Comparison of ENCODE assay signal across 9 mouse cellular contexts in genomic region chr7:54734039-54734438, GRCm38 (mm10).
DNase-seq lines count a peak whose midpoint lies in the region; ATAC-seq and TF ChIP-seq lines count a peak whose summit lies in the region.
"Had no signal": no experiment of that assay in that cellular context is flagged by ENCODE, and none has a peak within 500 bp of the region (broad histone marks: within the 10 kb centered on the region; RNA-seq: fewer than 3 reads in every experiment).

No protein-coding gene starts in this region.

- H3K9me3 ChIP-seq in liver, postnatal 0 days (ENCODE audit: low read length), result no peaks in the 10 kb centered on the region
- H3K9me3 ChIP-seq in liver, embryonic 12.5 days (replicated peaks), result no peaks in the 10 kb centered on the region
- H3K9me3 ChIP-seq in midbrain, embryonic 11.5 days (ENCODE audit: control insufficient read depth, low read length), result no peaks in the 10 kb centered on the region
- H3K9me3 ChIP-seq: limb, embryonic 15.5 days had no signal

- no peaks in the 10 kb centered on the region for H3K27me3 ChIP-seq in liver, postnatal 0 days (ENCODE audit: insufficient read depth, low read length)
- H3K27me3 ChIP-seq in liver, embryonic 12.5 days (replicated peaks), result no peaks in the 10 kb centered on the region
- no peaks in the 10 kb centered on the region for H3K27me3 ChIP-seq in midbrain, embryonic 11.5 days (ENCODE audit: control insufficient read depth, insufficient read depth, low read length)
- H3K27me3 ChIP-seq: limb, embryonic 15.5 days had no signal

- H3K4me3 ChIP-seq in liver, postnatal 0 days (ENCODE audit: low read depth, low read length), result no peak overlapping the region
- H3K4me3 ChIP-seq in liver, embryonic 12.5 days, result no peak overlapping the region
- no peak overlapping the region for H3K4me3 ChIP-seq in midbrain, embryonic 11.5 days (ENCODE audit: low read depth, low read length)
- H3K4me3 ChIP-seq: limb, embryonic 15.5 days had no signal

- no peak overlapping the region for H3K9ac ChIP-seq in liver, postnatal 0 days (replicated peaks)
- no peak overlapping the region for H3K9ac ChIP-seq in liver, embryonic 12.5 days
- H3K9ac ChIP-seq in midbrain, embryonic 11.5 days (ENCODE audit: low read length), result no peak overlapping the region
- H3K9ac ChIP-seq: limb, embryonic 15.5 days had no signal

- H3K4me1 ChIP-seq in liver, postnatal 0 days (ENCODE audit: insufficient read depth), result no peaks in the 10 kb centered on the region
- no peaks in the 10 kb centered on the region for H3K4me1 ChIP-seq in liver, embryonic 12.5 days
- no peaks in the 10 kb centered on the region for H3K4me1 ChIP-seq in midbrain, embryonic 11.5 days (ENCODE audit: control insufficient read depth, insufficient read depth, low read length)
- H3K4me1 ChIP-seq: limb, embryonic 15.5 days had no signal

- no peaks in the 10 kb centered on the region for H3K36me3 ChIP-seq in liver, postnatal 0 days (replicated peaks; ENCODE audit: insufficient read depth, low read length)
- no peaks in the 10 kb centered on the region for H3K36me3 ChIP-seq in liver, embryonic 12.5 days
- no peaks in the 10 kb centered on the region for H3K36me3 ChIP-seq in midbrain, embryonic 11.5 days (ENCODE audit: control insufficient read depth, insufficient read depth, low read length)
- H3K36me3 ChIP-seq: limb, embryonic 15.5 days had no signal

- TF ChIP-seq EP300 in liver, postnatal 0 days (IDR thresholded peaks at IDR 0.05; ENCODE audit: low read depth), result no peak

- WGBS in liver, postnatal 0 days (ENCODE audit: insufficient replicate concordance), result 45% methylated on average over 7 of the region's 7 CpGs
- WGBS in liver, embryonic 12.5 days (ENCODE audit: insufficient replicate concordance), result 48% methylated on average over 7 of the region's 7 CpGs
- WGBS in midbrain, embryonic 11.5 days, result 48% methylated on average over 7 of the region's 7 CpGs

- TF ChIP-seq CTCF in liver, postnatal 0 days (IDR thresholded peaks at IDR 0.05; ENCODE audit: low read depth), result 0 out of 2 replicates have a peak, but pooled peaks have one; percentile 29

- DNase-seq in liver, postnatal 0 days, result no peak
- peak; percentile 63 for DNase-seq in adrenal gland, postnatal 14 days
- DNase-seq in embryo, embryonic 11.5 days (ENCODE audit: low read depth, low spot score), result peak; percentile 11
- peak; percentile 66 for DNase-seq in layer of hippocampus, adult 11-12 months (ENCODE audit: low spot score)
- DNase-seq in midbrain, embryonic 11.5 days (ENCODE audit: low spot score, missing footprints), result peak; percentile 89
- no peak for DNase-seq in MN1 (ENCODE audit: low spot score)

- no peak overlapping the region for H3K27ac ChIP-seq in liver, postnatal 0 days (ENCODE audit: low read depth)
- no peak overlapping the region for H3K27ac ChIP-seq in liver, embryonic 12.5 days
- no peak overlapping the region for H3K27ac ChIP-seq in midbrain, embryonic 11.5 days (ENCODE audit: low read depth, low read length)
- H3K27ac ChIP-seq: limb, embryonic 15.5 days had no signal

- H3K4me2 ChIP-seq in liver, postnatal 0 days (ENCODE audit: low read depth, low read length), result no peak overlapping the region
- H3K4me2 ChIP-seq in liver, embryonic 12.5 days, result no peak overlapping the region
- no peak overlapping the region for H3K4me2 ChIP-seq in midbrain, embryonic 11.5 days
- H3K4me2 ChIP-seq: limb, embryonic 15.5 days had no signal

- no peak for ATAC-seq in liver, postnatal 0 days
- no peak for ATAC-seq in liver, embryonic 12.5 days
- no peak for ATAC-seq in midbrain, embryonic 11.5 days (ENCODE audit: low FRiP score)
- no peak for ATAC-seq in erythroid progenitor cell, adult 5-6 weeks (replicated peaks; ENCODE audit: low FRiP score, poor library complexity, severe bottlenecking)

Comparison
In these comparisons a context has a peak if more than half of its experiments do, and no peak if none do; other contexts are left out.
1. DNase-seq: peak in adrenal gland, postnatal 14 days (single experiment), embryo, embryonic 11.5 days (single experiment), layer of hippocampus, adult 11-12 months (single experiment) and midbrain, embryonic 11.5 days (single experiment); none in liver, postnatal 0 days (single experiment) and MN1 (single experiment).